Mouse (Mus musculus) megakaryocyte, adult 5-6 weeks (primary cell): ENCODE data around the gene Ddx21. TPM values are rescaled to one million over a fixed set of nuclear protein-coding genes. Genes with fewer than 3 reads are reported as not detected.

ENCODE experiments used
- total RNA-seq, 2 experiments: library from RNA; stranded (forward) in 1 of 2; stranded (reverse) in 1 of 2; fragments of 153-499, 151-499 nt in 1 of 2; fragments of 221-1000, 200-1000 nt in 1 of 2; gene quantifications; 2 replicates each; pipeline versions ENCODE4 v1.2.3 to v1.2.4; 2015 to 2017

Ddx21 gene
- total RNA-seq, 2 experiments from 2014 or later: 38.4 to 59.8 TPM

Other genes starting within 250 kb of the Ddx21 start
- gene Hk1, start 222.4 kb downstream of the Ddx21 start, total RNA-seq (2015): 17.9 and 18.8 TPM in 2 replicates
- 39.7 and 49.7 TPM in 2 replicates for gene Hk1, start 222.4 kb downstream of the Ddx21 start, total RNA-seq (2017)
- gene Hkdc1, start 179.8 kb downstream of the Ddx21 start, total RNA-seq (2015): not detected in 2 replicates
- not detected in 2 replicates for gene Hkdc1, start 179.8 kb downstream of the Ddx21 start, total RNA-seq (2017)
- gene 4930507D05Rik, start 152.8 kb downstream of the Ddx21 start, total RNA-seq (2015): not detected in 2 replicates
- 0.69 TPM in 1 of 2 replicates, not detected in the other for gene 4930507D05Rik, start 152.8 kb downstream of the Ddx21 start, total RNA-seq (2017)
- 14.9 and 20.5 TPM in 2 replicates for gene Supv3l1, start 152.5 kb downstream of the Ddx21 start, total RNA-seq (2015)
- 19.5 and 20.7 TPM in 2 replicates for gene Supv3l1, start 152.5 kb downstream of the Ddx21 start, total RNA-seq (2017)
- gene Vps26a, start 115.5 kb downstream of the Ddx21 start, total RNA-seq (2015): 101 and 124 TPM in 2 replicates
- 124 and 146 TPM in 2 replicates for gene Vps26a, start 115.5 kb downstream of the Ddx21 start, total RNA-seq (2017)
- gene Srgn, start 74.8 kb downstream of the Ddx21 start, total RNA-seq (2015): 646 and 668 TPM in 2 replicates
- gene Srgn, start 74.8 kb downstream of the Ddx21 start, total RNA-seq (2017): 492 and 500 TPM in 2 replicates
- 23.3 and 23.6 TPM in 2 replicates for gene Kif1bp, start 23.8 kb downstream of the Ddx21 start, total RNA-seq (2015)
- 18.1 and 19.9 TPM in 2 replicates for gene Kif1bp, start 23.8 kb downstream of the Ddx21 start, total RNA-seq (2017)
- gene Ddx50, start 48.9 kb upstream of the Ddx21 start, total RNA-seq (2015): 62.9 and 70.3 TPM in 2 replicates
- gene Ddx50, start 48.9 kb upstream of the Ddx21 start, total RNA-seq (2017): 54.4 and 58.3 TPM in 2 replicates
- gene Stox1, start 123.8 kb upstream of the Ddx21 start, total RNA-seq (2015): 0.69 TPM in 1 of 2 replicates, not detected in the other
- gene Stox1, start 123.8 kb upstream of the Ddx21 start, total RNA-seq (2017): not detected in 2 replicates
- gene Ccar1, start 190.0 kb upstream of the Ddx21 start, total RNA-seq (2015): 86.7 and 88.1 TPM in 2 replicates
- 82.6 and 111 TPM in 2 replicates for gene Ccar1, start 190.0 kb upstream of the Ddx21 start, total RNA-seq (2017)